Mouse (Mus musculus): ENCODE data around the gene BC028528. TPM values are rescaled to one million over a fixed set of nuclear protein-coding genes. Genes with fewer than 3 reads are reported as not detected.
"Not testable (repeated sequence)": the region's sequence is repeated elsewhere in the genome, so short reads cannot be mapped to it uniquely, and the experiment has no call there.

The BC028528 gene
- 1 to 10 TPM; 2.2 to 3.0 TPM for total RNA-seq (2021)
- long read RNA-seq, partial matches to known transcripts = 0 of 4 reads
- long read RNA-seq, other reads (novel, unspliced or antisense) = 1 of 4 reads

DNA sequence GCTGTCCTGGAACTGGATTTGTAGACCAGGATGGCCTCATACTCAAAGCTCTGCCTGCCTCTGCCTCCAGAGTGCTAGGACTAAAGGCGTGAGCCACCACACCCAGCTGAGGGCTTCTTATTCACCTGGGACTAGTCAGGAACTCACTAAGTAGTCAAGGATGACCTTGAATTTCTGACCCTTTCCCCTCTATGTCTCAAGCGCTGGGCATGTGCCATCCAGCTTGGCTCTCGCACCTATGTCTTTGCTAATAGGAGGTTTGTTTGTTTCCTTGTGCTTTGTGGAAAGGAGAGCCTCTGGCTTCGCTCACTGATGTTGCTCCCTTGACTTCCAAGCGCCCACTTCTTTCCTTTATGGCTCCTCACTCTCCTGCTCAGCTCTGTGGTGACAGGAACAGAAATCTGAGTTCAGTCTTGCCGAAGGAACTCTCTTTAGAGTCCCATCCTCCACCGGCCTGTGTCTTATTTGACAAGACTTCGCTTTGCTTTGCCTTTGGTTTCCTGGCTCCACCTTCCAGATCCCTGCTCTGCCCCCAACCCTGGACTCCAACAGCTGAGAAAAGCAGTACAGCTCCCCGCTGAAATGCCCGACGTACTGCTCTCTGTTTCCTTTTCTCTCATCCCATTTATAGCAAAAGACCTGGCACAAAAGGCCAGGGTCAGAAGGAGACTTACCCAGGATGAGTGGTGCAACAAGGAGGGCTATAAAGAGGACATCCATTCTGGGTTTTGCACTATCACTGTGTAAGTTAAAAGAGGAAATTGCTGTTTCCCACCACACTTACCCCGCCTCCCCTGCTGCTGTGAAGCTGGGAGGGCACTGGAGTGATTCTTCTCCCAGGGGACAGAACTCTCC lies at the start of gene BC028528:
Gene BC028528, minus strand, starts transcription at position 795 of the 855 bp plus-strand sequence.
- DNase-seq (ENCODE audit: low spot score in 2 of 2) = no peak

DNA sequence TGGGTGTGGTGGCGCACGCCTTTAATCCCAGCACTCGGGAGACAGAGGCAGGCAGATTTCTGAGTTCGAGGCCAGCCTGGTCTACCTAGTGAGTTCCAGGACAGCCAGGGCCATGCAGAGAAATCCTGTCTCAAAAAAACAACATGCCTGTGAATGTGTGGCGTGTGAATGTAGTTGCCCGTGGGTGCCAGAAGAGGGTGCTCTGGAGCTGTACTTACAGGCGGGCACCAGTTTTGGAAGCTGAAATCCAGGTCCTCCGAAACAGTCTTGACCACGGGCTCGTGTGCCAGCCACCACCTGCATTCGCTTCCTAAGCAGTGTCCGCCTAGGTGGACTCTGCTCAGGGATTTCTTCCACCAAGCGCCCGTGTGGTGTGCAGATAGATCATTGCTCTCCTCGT lies 47.0 kb upstream of the BC028528 start:
- DNase-seq (ENCODE audit: low spot score in 2 of 2) = no peak

DNA sequence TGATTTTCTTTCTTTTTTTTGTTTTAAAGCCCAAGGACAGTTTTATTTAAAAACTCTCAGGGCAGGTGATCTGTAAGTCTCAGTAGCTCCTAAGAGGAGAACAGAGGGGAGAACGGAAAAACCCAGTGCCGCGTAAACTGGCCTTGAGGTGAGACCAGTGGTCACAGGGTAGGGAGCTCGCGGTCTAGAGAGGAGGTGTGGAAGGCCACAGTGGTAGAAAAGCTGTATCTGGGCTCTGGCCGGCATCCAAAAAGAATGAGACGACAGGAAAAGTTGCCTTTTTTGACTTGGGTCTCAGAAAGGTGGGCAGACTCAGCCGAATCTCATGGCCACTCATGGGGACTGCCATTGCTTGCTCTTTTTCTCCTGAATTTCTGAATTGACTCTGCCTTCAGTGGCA lies 46.4 kb upstream of the BC028528 start:
- no peak for DNase-seq (ENCODE audit: low spot score in 2 of 2)

DNA sequence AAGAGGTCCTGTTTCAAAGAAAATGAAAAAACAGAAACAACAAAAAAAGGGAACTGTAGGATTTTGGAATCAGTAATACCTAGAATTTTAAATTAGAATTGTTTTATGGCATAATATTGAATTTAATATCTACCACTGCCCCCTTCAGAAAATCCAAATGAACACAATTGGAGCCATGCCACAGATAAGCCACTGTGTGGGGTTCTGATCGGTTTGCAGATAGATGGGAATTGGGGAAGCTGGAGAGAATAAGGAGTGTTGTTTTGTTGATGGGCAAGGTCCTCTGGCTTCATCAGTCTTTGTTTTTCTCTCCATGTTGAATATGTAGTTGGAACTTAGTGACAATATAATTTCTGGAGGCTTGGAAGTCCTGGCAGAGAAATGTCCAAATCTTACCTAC lies 42.6 kb upstream of the BC028528 start:
- no peak for DNase-seq (ENCODE audit: low spot score in 2 of 2)

DNA sequence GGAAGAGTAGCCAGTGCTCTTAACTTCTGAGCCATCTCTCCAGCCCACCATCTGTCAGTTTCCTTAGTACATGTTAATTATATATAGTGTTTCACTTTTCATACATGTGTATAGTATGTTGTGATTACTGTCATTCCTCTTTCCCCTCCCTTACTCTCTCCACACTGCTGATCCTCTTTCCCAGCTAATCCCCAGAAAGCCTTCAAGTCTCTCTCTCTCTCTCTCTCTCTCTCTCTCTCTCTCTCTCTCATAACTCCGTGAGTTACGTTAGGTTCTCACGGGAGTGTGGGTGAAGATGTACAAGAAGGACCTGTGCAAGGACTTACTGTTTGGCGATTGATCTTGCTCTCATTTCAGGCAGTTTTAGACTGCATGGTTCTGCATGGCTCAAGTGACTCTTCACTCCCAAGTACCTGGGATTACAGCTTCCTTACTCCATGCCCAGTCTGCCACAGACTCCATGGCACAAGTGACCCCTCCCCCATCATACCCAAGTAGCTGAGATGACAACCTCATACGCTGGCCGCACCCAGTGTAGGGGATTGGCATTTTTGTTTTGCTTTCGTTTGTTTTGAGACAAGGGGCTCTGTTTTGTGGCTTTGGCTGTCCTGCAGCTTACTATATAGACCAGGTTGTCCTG lies 41.4 kb upstream of the BC028528 start:
- no peak for DNase-seq (ENCODE audit: low spot score in 2 of 2)

DNA sequence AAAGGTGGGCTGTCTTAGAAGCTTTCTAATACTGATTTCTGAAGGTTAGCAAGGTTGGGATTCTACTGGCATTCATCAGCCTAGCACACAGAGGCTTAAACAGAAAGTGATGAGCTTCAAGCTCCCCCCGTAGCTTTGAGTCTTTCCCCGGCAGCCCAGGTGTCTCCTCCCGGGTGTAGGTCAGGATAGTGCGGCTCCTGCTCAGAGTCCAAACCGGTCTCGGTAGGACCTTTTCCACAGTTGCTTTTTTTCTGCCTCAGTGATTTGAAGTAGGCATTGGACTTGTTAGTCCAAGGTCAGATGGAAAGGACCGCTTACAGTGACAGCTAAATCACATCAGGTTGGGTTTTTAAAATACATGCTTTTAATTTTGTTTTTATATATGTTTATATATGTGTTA lies 40.8 kb upstream of the BC028528 start:
- no peak for DNase-seq (ENCODE audit: low spot score in 2 of 2)

DNA sequence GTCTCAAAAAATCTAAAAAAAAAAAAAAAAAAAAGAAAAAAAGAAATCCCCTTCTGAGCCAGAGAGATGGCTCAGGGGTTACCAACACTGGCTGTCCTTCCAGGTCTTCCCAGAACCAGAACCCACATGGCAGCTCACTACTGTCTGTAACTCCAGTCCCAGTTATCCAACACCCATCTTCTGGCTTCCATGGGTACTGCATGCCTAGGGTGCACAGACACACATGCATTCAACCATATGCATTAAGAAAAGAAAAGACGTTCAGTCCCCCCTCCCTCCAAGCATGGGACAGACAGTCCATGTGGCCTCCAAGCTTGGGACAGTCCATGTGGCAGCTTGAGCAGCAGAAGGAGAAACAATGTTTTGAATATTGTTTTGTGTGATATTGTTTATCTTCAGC lies 40.4 kb upstream of the BC028528 start:
- no peak for DNase-seq (ENCODE audit: low spot score in 2 of 2)

DNA sequence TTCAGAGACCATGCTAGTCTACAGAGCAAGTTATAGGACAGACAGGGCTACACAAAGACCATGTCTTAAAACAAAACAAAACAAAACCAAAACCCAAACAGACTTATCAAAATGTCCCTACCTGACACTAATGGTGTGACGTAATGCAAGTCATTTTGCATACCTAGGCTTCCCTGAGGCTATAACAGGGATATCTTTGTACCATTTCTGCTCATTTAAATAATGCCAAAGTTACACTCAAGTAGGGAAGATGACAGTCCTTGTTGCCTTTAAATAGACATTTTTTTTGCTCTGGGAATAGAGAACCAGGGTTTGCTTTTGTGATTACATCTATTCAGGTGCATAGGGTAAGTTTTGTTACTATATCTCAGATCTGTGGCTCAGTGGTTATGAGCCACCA lies 39.7 kb upstream of the BC028528 start:
- no peak for DNase-seq (ENCODE audit: low spot score in 2 of 2)

DNA sequence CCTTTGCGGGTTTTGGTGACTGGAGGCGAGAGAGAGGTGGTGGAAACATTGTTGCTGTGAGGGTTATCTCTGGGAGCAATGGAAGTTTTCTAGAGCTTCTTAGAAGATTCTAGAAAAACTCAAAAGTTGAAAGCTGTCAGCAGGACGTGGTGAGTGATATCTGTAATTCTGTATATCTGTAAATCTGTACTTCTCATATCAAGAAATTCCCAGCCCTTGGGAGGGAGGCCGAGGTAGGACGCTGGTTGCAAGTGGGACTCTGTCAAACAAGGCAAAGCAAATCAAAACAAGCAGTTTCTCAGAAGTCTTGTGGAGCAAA lies 38.6 kb upstream of the BC028528 start:
- no peak for DNase-seq (ENCODE audit: low spot score in 2 of 2)

DNA sequence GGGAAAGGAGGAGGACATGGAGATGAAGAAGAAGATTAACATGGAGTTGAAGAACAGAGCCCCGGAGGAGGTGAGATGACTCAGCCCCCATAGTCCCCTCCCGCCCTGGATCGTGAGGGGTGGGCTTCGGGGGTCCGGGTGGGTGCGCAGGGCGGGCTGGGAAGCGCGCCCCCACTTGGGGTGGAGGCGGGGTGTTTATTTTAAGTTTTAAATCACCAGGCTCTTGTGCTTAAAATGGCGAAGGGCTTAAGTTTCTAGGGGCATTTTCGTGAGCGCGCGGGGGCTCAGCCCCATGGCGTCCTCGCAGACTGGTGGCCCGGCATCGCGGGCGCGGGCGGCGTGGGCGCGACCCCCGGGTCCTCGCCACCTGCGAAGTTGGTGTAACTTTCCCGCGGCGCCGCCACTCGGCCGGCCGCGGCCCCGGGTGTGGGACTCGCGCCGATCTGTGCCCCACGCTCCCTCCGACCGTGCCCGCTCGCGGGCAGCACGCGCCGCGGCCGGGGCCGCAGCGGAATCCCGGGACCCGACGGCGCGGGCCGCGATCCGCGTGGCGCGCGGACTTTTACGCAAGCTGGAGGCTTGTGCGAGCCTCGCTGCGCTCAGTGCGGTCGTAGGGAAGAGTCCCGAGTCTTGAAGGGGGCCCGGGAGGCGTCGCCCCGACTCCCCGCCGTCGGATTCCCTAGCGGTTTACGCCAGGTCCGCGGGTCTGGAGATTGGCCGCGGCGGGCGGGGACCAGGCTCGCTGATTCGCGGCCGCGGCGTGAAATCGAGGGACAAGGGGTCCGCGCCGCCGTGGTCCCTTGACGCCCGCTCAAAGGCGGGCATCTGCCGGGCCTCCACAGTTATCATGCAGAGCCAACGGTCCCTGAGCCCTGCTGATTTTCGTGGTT lies 38.0 kb upstream of the BC028528 start:
- peak in 1 of 2 experiments; percentile 26 for DNase-seq (ENCODE audit: low spot score in 2 of 2)

DNA sequence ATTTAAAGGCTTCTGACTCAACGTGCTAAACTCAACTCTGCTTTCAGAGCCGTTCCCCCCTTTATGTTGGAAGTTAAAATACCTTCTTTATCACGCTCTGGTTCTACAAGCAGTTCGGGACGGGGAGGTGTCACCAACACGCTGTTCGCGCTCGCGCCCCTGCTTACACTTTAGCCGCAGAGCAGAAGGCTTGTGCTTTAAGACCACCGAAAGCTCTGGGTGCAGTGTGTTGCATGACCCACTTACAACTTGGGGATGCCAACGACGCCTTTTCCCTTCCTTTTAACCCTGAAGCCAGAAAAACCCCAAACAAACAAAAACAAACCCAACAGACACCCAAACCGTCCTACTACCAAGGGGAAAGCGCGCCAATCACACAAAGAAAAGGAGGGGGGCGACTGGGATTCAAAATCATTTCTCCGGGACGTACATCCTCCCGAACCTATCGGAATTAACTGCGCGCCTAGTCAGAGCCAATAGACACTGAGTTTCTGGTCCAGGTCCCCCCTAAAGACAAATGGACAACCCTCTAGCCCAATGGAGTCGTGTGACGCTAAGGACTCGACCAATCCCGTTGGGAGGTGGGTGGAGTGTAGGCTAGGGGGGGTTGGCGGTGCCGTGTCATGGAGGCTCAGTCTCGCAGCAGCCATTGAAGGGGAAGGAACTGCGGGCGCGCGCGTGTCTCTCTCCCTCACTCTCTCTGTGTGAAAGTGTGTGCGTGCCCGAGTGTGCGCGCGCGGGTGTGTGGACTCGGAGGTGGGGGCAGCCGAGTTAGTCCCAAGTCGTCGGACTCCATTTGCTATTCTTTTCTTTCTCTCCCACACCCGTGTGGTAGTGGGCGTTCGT lies 37.1 kb upstream of the BC028528 start, which contains the start of gene Anp32e:
Gene Anp32e, plus strand, starts transcription at position 589 of the 846 bp plus-strand sequence.
- DNase-seq (ENCODE audit: low spot score in 2 of 2) = peak; percentile 97 to 98

DNA sequence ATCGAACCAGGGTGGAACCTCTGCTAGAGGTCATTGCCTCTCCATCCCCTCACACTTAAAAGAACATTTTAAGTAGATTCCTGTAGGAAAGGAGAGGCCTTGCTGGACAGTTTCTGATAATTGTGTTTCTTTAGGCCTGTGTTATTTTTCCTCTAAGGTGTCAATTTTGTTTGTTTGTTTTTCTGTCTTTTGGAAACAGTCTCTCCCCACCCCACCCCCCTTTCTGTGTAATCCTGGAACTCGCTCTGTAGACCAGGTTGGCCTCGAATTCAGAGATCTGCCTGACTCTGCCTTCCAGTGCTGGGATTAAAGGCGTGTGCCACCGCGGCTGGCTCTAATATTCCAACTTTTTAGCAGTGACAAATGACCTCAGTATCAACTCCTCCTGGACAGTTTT lies 36.5 kb upstream of the BC028528 start:
- no peak for DNase-seq (ENCODE audit: low spot score in 2 of 2)

DNA sequence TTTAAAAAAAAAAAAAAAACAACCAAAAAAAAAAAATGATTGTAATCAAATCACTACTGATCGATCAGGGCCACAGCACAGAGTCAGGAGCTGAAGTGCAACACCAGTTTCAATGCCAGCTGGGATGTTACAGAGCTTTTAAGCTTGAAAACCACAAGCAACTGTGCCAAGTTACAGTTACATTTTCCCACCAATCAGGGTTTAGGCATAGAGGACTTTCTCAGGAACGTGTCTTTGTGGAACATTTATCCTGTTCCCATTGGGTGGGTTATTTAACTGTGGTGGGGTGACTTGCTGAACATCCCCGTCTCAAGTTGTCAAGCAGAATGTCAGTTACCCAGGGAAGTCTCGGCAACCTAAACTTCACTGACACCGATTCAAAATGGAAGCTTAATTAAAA lies 33.3 kb upstream of the BC028528 start:
- DNase-seq (ENCODE audit: low spot score in 2 of 2) = no peak

DNA sequence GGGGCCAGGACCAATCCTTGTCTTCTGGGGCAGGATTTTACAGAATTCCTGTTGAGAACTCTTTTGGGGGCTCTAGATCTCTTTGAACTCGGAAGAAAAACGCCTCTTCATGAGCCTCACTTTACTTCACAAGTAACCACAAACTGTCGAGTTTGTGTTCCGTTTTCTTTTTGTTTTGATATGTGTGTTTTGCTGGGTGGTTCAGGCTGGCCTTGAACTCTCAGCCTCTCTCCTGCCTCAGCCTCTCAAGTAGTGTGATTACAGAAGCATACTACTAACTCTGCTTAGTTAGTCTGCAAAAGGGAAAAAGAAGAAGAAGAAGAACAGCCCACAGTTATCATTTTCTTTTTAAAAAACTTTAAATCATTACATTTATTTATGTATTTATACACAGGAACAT lies 32.4 kb upstream of the BC028528 start:
- no peak for DNase-seq (ENCODE audit: low spot score in 2 of 2)

DNA sequence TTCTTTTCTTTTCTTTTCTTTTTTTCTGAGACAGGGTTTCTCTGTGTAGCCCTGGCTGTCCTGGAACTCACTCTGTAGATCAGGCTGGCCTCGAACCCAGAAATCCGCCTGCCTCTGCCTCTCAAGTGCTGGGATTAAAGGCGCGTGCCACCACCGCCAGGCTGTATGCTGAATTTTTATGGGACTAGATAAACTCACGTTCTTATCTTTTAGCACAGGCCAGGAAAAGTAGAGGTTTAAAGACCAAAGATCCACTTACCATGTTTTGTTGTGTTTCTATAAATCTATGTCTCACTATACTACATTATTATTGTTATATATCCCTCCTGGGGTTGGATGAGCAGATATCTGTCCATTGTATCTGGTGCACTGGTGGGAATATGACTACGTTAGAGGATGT lies 31.6 kb upstream of the BC028528 start:
- not testable (repeated sequence) for DNase-seq (ENCODE audit: low spot score in 2 of 2)

DNA sequence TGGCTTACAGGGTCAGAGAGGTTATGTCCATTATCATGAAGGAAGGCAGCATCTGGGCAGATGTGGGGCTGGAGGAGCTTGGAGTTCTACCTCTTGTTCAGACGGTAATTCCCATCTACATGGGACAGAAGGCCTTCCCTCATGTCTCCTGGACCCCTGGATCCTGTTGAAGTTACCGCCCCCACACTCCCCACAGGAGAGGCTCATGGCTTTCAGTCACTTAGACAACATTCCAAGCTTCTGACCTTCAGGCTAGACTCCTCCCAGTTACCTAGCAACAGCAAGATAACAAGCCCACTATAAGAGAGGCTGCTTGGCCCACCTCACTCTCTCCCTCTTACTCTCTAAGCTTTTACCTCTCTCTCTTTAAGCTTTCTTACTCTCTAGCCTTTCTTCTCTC lies 28.7 kb upstream of the BC028528 start:
- DNase-seq (ENCODE audit: low spot score in 2 of 2) = not testable (repeated sequence)

DNA sequence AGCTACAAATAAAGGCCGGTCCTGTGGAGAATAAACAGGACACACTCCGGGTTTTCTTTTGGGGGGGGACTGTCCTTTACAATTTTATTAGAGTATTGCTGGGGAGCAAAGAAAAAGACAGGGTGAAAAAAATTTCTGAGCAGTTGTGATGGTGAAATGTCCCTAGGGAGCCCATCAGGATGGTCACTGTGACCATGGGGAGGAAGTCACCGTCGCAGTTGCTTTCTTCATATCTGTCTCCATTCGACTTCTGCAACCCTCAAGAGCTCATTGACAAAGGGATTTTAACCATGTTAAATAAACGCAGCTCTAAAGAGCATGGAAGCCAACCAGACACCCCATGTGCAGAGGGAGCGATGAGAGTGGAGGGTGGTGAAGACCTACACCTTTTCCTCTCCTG lies 25.0 kb upstream of the BC028528 start:
- no peak for DNase-seq (ENCODE audit: low spot score in 2 of 2)

DNA sequence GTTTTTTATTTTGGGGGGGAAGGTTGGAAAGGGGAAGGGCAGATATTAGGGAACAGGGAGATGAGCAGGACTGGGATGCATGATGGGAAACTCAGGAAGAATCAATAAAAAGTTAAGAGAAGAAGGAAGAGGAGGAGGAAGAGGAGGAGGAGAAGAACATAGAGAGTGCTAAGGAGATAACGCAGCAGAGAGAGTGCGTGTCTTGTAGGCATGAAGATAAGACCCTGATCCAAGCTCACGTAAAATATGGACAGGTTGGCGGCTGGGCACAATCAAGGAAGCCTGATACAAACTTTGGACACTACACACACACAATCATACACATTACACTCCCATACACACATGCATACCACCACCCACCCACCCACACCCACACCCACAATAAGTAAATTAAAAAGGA lies 22.9 kb upstream of the BC028528 start:
- DNase-seq (ENCODE audit: low spot score in 2 of 2) = no peak

DNA sequence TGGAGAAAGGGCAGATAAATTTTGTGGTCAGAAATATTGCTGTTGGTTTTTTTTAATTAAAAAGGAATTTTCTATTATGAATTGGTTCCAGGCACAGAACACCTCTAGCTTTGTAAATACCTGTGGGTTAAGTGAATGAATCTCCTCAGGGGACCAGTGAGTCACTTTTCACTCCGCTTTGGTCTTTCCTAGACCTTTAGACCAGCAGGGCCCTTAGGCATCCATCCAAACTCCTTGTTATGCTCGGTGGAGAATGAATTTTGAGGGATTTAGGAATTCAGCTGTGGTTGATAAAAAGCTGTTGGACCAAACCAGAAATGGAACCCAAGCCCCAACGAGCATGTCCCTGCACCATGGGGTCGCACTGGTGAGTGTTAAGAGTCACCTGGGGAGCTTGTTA lies 15.8 kb upstream of the BC028528 start:
- no peak for DNase-seq (ENCODE audit: low spot score in 2 of 2)

DNA sequence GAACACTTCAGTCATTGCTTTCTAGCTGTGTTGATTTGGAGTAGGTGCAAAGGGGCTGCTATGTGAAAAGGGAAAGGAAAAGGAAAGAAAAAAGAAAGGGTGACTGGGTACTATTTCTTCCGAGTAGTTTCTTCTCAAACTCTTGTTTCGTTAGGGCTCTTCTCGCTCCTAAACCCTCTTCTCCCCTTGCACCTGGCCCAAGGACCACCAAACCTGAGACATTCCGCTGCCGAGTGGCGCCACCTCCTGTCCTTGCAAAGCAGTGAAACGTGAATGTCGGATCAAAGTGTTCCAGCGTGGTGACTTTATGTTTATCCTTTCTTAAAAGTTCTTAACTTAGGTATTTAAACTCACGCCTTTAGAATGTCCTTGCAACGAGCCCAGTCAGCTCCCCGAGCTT lies 15.1 kb upstream of the BC028528 start:
- DNase-seq (ENCODE audit: low spot score in 2 of 2) = no peak
